Mouse (Mus musculus) colon, adult 2 months (tissue): ENCODE results near the gene Dmc1. TPM values are rescaled to one million over a fixed set of nuclear protein-coding genes. Genes with fewer than 3 reads are reported as not detected.

Source experiments
- polyA plus RNA-seq: library from polyadenylated mRNA; depleted of rRNA; stranded (reverse); fragments of >200 nt; gene quantifications from 2 replicates; pipeline ENCODE4 v1.2.3, GENCODE M21; 2012; rRNA removed

Dmc1 gene
- 0.05 TPM in 1 of 2 replicates, not detected in the other for polyA plus RNA-seq

GRCm38 (mm10) chr15:79604990-79605665 is at the start of gene Dmc1:
Gene Dmc1, minus strand, starts transcription at chr15:79605109.

GRCm38 (mm10) chr15:79546410-79547288 is 58.3 kb downstream of the Dmc1 start, which contains the start of gene Ddx17:
Gene Ddx17, minus strand, starts transcription at chr15:79546741.

GRCm38 (mm10) chr15:79516171-79517096 is 88.5 kb downstream of the Dmc1 start, which contains the start of gene Kdelr3:
Gene Kdelr3, plus strand, starts transcription at chr15:79516411.

Other genes with a start within 250 kb of the Dmc1 start
- gene Tmem184b, start 201.5 kb downstream of the Dmc1 start, polyA plus RNA-seq: 179 and 187 TPM in 2 replicates
- 33.1 and 37.6 TPM in 2 replicates for gene Csnk1e, start 149.5 kb downstream of the Dmc1 start, polyA plus RNA-seq
- gene Kcnj4, start 99.9 kb downstream of the Dmc1 start, polyA plus RNA-seq: not detected in 2 replicates
- 33.4 and 44.5 TPM in 2 replicates for gene Kdelr3, start 88.7 kb downstream of the Dmc1 start, polyA plus RNA-seq
- 137 and 181 TPM in 2 replicates for gene Ddx17, start 58.4 kb downstream of the Dmc1 start, polyA plus RNA-seq
- gene Fam227a, start 53.8 kb upstream of the Dmc1 start, polyA plus RNA-seq: 0.43 and 0.61 TPM in 2 replicates
- gene Cby1, start 54.1 kb upstream of the Dmc1 start, polyA plus RNA-seq: 8.7 and 9.6 TPM in 2 replicates
- gene Tomm22, start 65.8 kb upstream of the Dmc1 start, polyA plus RNA-seq: 26.9 and 31.4 TPM in 2 replicates
- gene Josd1, start 82.8 kb upstream of the Dmc1 start, polyA plus RNA-seq: 24.1 and 32.1 TPM in 2 replicates
- 35.0 and 38.2 TPM in 2 replicates for gene Gtpbp1, start 85.7 kb upstream of the Dmc1 start, polyA plus RNA-seq
- 63.5 and 69.7 TPM in 2 replicates for gene Sun2, start 137.4 kb upstream of the Dmc1 start, polyA plus RNA-seq
- gene Dnal4, start 172.7 kb upstream of the Dmc1 start, polyA plus RNA-seq: 30.5 and 47.3 TPM in 2 replicates
- 2.3 and 2.6 TPM in 2 replicates for gene Nptxr, start 199.7 kb upstream of the Dmc1 start, polyA plus RNA-seq
- gene Npcd, start 229.1 kb upstream of the Dmc1 start, polyA plus RNA-seq: 3.5 TPM in 1 of 2 replicates, not detected in the other
- gene Cbx6, start 229.6 kb upstream of the Dmc1 start, polyA plus RNA-seq: 36.0 and 41.6 TPM in 2 replicates